Mouse (Mus musculus): Measurements from ENCODE around the gene Ift57. TPM values are rescaled to one million over a fixed set of nuclear protein-coding genes. Genes with fewer than 3 reads are reported as not detected.

The Ift57 gene
- polyA plus RNA-seq, 1 experiment, result 14.7 TPM

- Histone ChIP-seq H3K27me3 (ENCODE audit: control insufficient read depth, insufficient read depth, insufficient read length) (no peaks in the 10 kb centered on the region), H3K79me2 (ENCODE audit: control insufficient read depth, insufficient read depth) (no peaks in the 10 kb centered on the region), H3K4me3 (no peak overlapping the region), H3ac (ENCODE audit: control insufficient read depth, insufficient read length) (no peak overlapping the region), H3K36me3 (ENCODE audit: control insufficient read depth, insufficient read depth) (no peaks in the 10 kb centered on the region), H3K4me2 (ENCODE audit: low read depth) (no peak overlapping the region)
- no peak for TF ChIP-seq E2F4 (IDR thresholded peaks at IDR 0.05; ENCODE audit: insufficient read depth)
- no peak for TF ChIP-seq POLR2A (IDR thresholded peaks at IDR 0.05; ENCODE audit: insufficient read length, low read depth)
- no peak for TF ChIP-seq REST (IDR thresholded peaks at IDR 0.05; ENCODE audit: insufficient read depth, insufficient read length)
- no peak for TF ChIP-seq MYOD1 (IDR thresholded peaks at IDR 0.05; ENCODE audit: control insufficient read depth in 1 of 3, insufficient read length in 2 of 3, low read depth in 2 of 3)
- no peak for TF ChIP-seq POLR2AphosphoS2 (IDR thresholded peaks at IDR 0.05; ENCODE audit: insufficient read length, low read depth)
- no peak for TF ChIP-seq SRF (IDR thresholded peaks at IDR 0.05; ENCODE audit: control insufficient read depth, insufficient read length, low read depth)
- no peak for TF ChIP-seq CEBPB (IDR thresholded peaks at IDR 0.05; ENCODE audit: insufficient read depth, poor library complexity, severe bottlenecking)
- no peak for TF ChIP-seq TCF3 (IDR thresholded peaks at IDR 0.05; ENCODE audit: insufficient read length, low read depth)
- no peak for TF ChIP-seq MYOG (IDR thresholded peaks at IDR 0.05; ENCODE audit: control insufficient read depth in 1 of 3, insufficient read depth in 1 of 3, insufficient read length in 2 of 3, low read depth in 2 of 3)
- no peak for TF ChIP-seq MAX (IDR thresholded peaks at IDR 0.05; ENCODE audit: low read depth)
- TF ChIP-seq USF1 (IDR thresholded peaks at IDR 0.05; ENCODE audit: low read depth), result no peak
- no peak for TF ChIP-seq TCF12 (IDR thresholded peaks at IDR 0.05; ENCODE audit: insufficient read depth, poor library complexity, severe bottlenecking)
Observed at GRCm38 (mm10) chr16:49783369-49783768, 84.3 kb downstream of the Ift57 start.

GRCm38 (mm10) chr16:49786116-49786515, 87.1 kb downstream of the Ift57 start:
- no peak overlapping the region for H3K4me3 ChIP-seq
- H3K27me3 ChIP-seq (ENCODE audit: control insufficient read depth, insufficient read depth, insufficient read length), result no peaks in the 10 kb centered on the region
- no peaks in the 10 kb centered on the region for H3K36me3 ChIP-seq (ENCODE audit: control insufficient read depth, insufficient read depth)
- H3ac ChIP-seq (ENCODE audit: control insufficient read depth, insufficient read length), result no peak overlapping the region
- H3K79me2 ChIP-seq (ENCODE audit: control insufficient read depth, insufficient read depth), result no peaks in the 10 kb centered on the region
- no peak overlapping the region for H3K4me2 ChIP-seq (ENCODE audit: low read depth)
- no peak for TF ChIP-seq MAX (IDR thresholded peaks at IDR 0.05; ENCODE audit: low read depth)
- TF ChIP-seq USF1 (IDR thresholded peaks at IDR 0.05; ENCODE audit: low read depth), result no peak
- no peak for TF ChIP-seq MYOG (IDR thresholded peaks at IDR 0.05; ENCODE audit: control insufficient read depth in 1 of 3, insufficient read depth in 1 of 3, insufficient read length in 2 of 3, low read depth in 2 of 3)
- no peak for TF ChIP-seq E2F4 (IDR thresholded peaks at IDR 0.05; ENCODE audit: insufficient read depth)
- TF ChIP-seq TCF3 (IDR thresholded peaks at IDR 0.05; ENCODE audit: insufficient read length, low read depth), result no peak
- no peak for TF ChIP-seq POLR2A (IDR thresholded peaks at IDR 0.05; ENCODE audit: insufficient read length, low read depth)

- Histone ChIP-seq H3K79me2 (ENCODE audit: control insufficient read depth, insufficient read depth) (no peaks in the 10 kb centered on the region), H3K4me2 (ENCODE audit: low read depth) (no peak overlapping the region), H3K27me3 (ENCODE audit: control insufficient read depth, insufficient read depth, insufficient read length) (no peaks in the 10 kb centered on the region), H3K4me3 (no peak overlapping the region), H3K36me3 (ENCODE audit: control insufficient read depth, insufficient read depth) (no peaks in the 10 kb centered on the region), H3ac (ENCODE audit: control insufficient read depth, insufficient read length) (no peak overlapping the region)
- no peak for TF ChIP-seq POLR2AphosphoS2 (IDR thresholded peaks at IDR 0.05; ENCODE audit: insufficient read length, low read depth)
- TF ChIP-seq MYOG (IDR thresholded peaks at IDR 0.05; ENCODE audit: control insufficient read depth in 1 of 3, insufficient read depth in 1 of 3, insufficient read length in 2 of 3, low read depth in 2 of 3), result no peak
- no peak for TF ChIP-seq MYOD1 (IDR thresholded peaks at IDR 0.05; ENCODE audit: control insufficient read depth in 1 of 3, insufficient read length in 2 of 3, low read depth in 2 of 3)
- no peak for TF ChIP-seq CEBPB (IDR thresholded peaks at IDR 0.05; ENCODE audit: insufficient read depth, poor library complexity, severe bottlenecking)
Observed at GRCm38 (mm10) chr16:49787714-49788113, 88.7 kb downstream of the Ift57 start.

GRCm38 (mm10) chr16:49790575-49791465, 91.8 kb downstream of the Ift57 start:
- no peak overlapping the region for H3K4me2 ChIP-seq (ENCODE audit: low read depth)
- H3K4me3 ChIP-seq, result no peak overlapping the region
- H3ac ChIP-seq (ENCODE audit: control insufficient read depth, insufficient read length), result no peak overlapping the region
- no peaks in the 10 kb centered on the region for H3K36me3 ChIP-seq (ENCODE audit: control insufficient read depth, insufficient read depth)
- no peaks in the 10 kb centered on the region for H3K27me3 ChIP-seq (ENCODE audit: control insufficient read depth, insufficient read depth, insufficient read length)
- TF ChIP-seq USF1 (IDR thresholded peaks at IDR 0.05; ENCODE audit: low read depth), result no peak
- TF ChIP-seq MYOD1 (IDR thresholded peaks at IDR 0.05; ENCODE audit: control insufficient read depth in 1 of 3, insufficient read length in 2 of 3, low read depth in 2 of 3), result no peak
- TF ChIP-seq POLR2A (IDR thresholded peaks at IDR 0.05; ENCODE audit: insufficient read length, low read depth), result no peak
- no peak for TF ChIP-seq CEBPB (IDR thresholded peaks at IDR 0.05; ENCODE audit: insufficient read depth, poor library complexity, severe bottlenecking)
- no peak for TF ChIP-seq MYOG (IDR thresholded peaks at IDR 0.05; ENCODE audit: control insufficient read depth in 1 of 3, insufficient read depth in 1 of 3, insufficient read length in 2 of 3, low read depth in 2 of 3)
- TF ChIP-seq SRF (IDR thresholded peaks at IDR 0.05; ENCODE audit: control insufficient read depth, insufficient read length, low read depth), result no peak
- no peak for TF ChIP-seq TCF12 (IDR thresholded peaks at IDR 0.05; ENCODE audit: insufficient read depth, poor library complexity, severe bottlenecking)
- no peak for TF ChIP-seq MAX (IDR thresholded peaks at IDR 0.05; ENCODE audit: low read depth)
- TF ChIP-seq POLR2AphosphoS2 (IDR thresholded peaks at IDR 0.05; ENCODE audit: insufficient read length, low read depth), result no peak
- TF ChIP-seq E2F4 (IDR thresholded peaks at IDR 0.05; ENCODE audit: insufficient read depth), result no peak
- TF ChIP-seq REST (IDR thresholded peaks at IDR 0.05; ENCODE audit: insufficient read depth, insufficient read length), result no peak
- no peak for TF ChIP-seq TCF3 (IDR thresholded peaks at IDR 0.05; ENCODE audit: insufficient read length, low read depth)
- no peaks in the 10 kb centered on the region for H3K79me2 ChIP-seq (ENCODE audit: control insufficient read depth, insufficient read depth)

Data from myocyte (in vitro differentiated cells).